Mouse (Mus musculus) myocyte (in vitro differentiated cells): Measurements from ENCODE around the gene Ncoa1. TPM values are rescaled to one million over a fixed set of nuclear protein-coding genes. Genes with fewer than 3 reads are reported as not detected.

Experiments used
- H3K27me3 ChIP-seq: one replicate; pipeline ENCODE4 v1.6.1; 2011; ENCODE audit not compliant: control insufficient read depth, insufficient read depth, insufficient read length
- H3K36me3 ChIP-seq: one replicate; pipeline ENCODE4 v1.6.1; 2011; ENCODE audit not compliant: control insufficient read depth, insufficient read depth
- H3K4me2 ChIP-seq: one replicate; pipeline ENCODE4 v1.6.1; 2011; ENCODE audit warnings: low read depth, control low read depth
- H3K4me3 ChIP-seq: one replicate; pipeline ENCODE4 v1.5.1; 2011; ENCODE audit warnings: mild to moderate bottlenecking, control low read depth, moderate library complexity
- H3K79me2 ChIP-seq: one replicate; pipeline ENCODE4 v1.6.1; 2011; ENCODE audit not compliant: control insufficient read depth, insufficient read depth
- H3ac ChIP-seq: one replicate; pipeline ENCODE4 v1.6.1; 2011; ENCODE audit not compliant: control insufficient read depth, insufficient read length
- CEBPB ChIP-seq: IDR thresholded peaks from 2 replicates; pipeline ENCODE4 v1.6.1; 2011; ENCODE audit warnings: mild to moderate bottlenecking, moderate library complexity; ENCODE audit not compliant: poor library complexity, insufficient read depth, severe bottlenecking
- E2F4 ChIP-seq: IDR thresholded peaks from one replicate; pipeline ENCODE4 v1.6.1; 2011; ENCODE audit warnings: mild to moderate bottlenecking, control low read depth, moderate library complexity; ENCODE audit not compliant: insufficient read depth
- MAX ChIP-seq: IDR thresholded peaks from one replicate; pipeline ENCODE4 v1.6.1; 2011; ENCODE audit warnings: low read depth, mild to moderate bottlenecking, control low read depth
- MYOD1 ChIP-seq, 3 experiments: IDR thresholded peaks; one replicate each; pipeline ENCODE4 v1.6.1; 2011; ENCODE audit warnings: control low read depth in 2 of 3, low read depth in 2 of 3, mild to moderate bottlenecking in 2 of 3, moderate library complexity in 1 of 3; ENCODE audit not compliant: insufficient read length in 2 of 3, control insufficient read depth in 1 of 3
- MYOG ChIP-seq, 3 experiments: IDR thresholded peaks; one replicate each; pipeline ENCODE4 v1.6.1; 2011; ENCODE audit warnings: control low read depth in 2 of 3, low read depth in 2 of 3, mild to moderate bottlenecking in 2 of 3; ENCODE audit not compliant: insufficient read length in 2 of 3, control insufficient read depth in 1 of 3, insufficient read depth in 1 of 3
- POLR2A ChIP-seq: IDR thresholded peaks from one replicate; pipeline ENCODE4 v1.6.1; 2011; ENCODE audit warnings: low read depth, mild to moderate bottlenecking, control low read depth, moderate library complexity; ENCODE audit not compliant: insufficient read length
- POLR2AphosphoS2 ChIP-seq: IDR thresholded peaks from one replicate; pipeline ENCODE4 v1.6.1; 2011; ENCODE audit warnings: low read depth, control low read depth; ENCODE audit not compliant: insufficient read length
- REST ChIP-seq: IDR thresholded peaks from one replicate; pipeline ENCODE4 v1.6.1; 2011; ENCODE audit warnings: mild to moderate bottlenecking, control low read depth, moderate library complexity; ENCODE audit not compliant: insufficient read depth, insufficient read length
- SRF ChIP-seq: IDR thresholded peaks from one replicate; pipeline ENCODE4 v1.6.1; 2011; ENCODE audit warnings: low read depth; ENCODE audit not compliant: control insufficient read depth, insufficient read length
- TCF12 ChIP-seq: IDR thresholded peaks from one replicate; pipeline ENCODE4 v1.6.1; 2011; ENCODE audit warnings: mild to moderate bottlenecking, control low read depth; ENCODE audit not compliant: poor library complexity, insufficient read depth, severe bottlenecking
- TCF3 ChIP-seq: IDR thresholded peaks from one replicate; pipeline ENCODE4 v1.6.1; 2011; ENCODE audit warnings: low read depth, control low read depth; ENCODE audit not compliant: insufficient read length
- USF1 ChIP-seq: IDR thresholded peaks from one replicate; pipeline ENCODE4 v1.6.1; 2011; ENCODE audit warnings: low read depth, mild to moderate bottlenecking, control low read depth, moderate library complexity
- polyA plus RNA-seq: library from polyadenylated mRNA; unstranded; fragments of >200 nt; fragmentation: generic; extraction: Trizol; gene quantifications from one replicate; pipeline ENCODE4 v1.2.1, GENCODE M21; 2012; ENCODE audit warnings: missing spikeins

The Ncoa1 gene
- polyA plus RNA-seq, 1 experiment = 7.1 TPM

GRCm38 (mm10) chr12:4237481-4237880 is 239.5 kb downstream of the Ncoa1 start:
- no peaks in the 10 kb centered on the region for H3K27me3 ChIP-seq
- no peaks in the 10 kb centered on the region for H3K36me3 ChIP-seq
- no peak overlapping the region for H3ac ChIP-seq
- H3K79me2 ChIP-seq = peaks cover 6% of the 10 kb centered on the region
- TF ChIP-seq USF1 (no peak), SRF (no peak), CEBPB (no peak), MYOD1 (IDR thresholded peaks at IDR 0.05; ENCODE audit: control insufficient read depth in 1 of 3, insufficient read length in 2 of 3, low read depth in 2 of 3) (no peak), TCF3 (no peak), TCF12 (no peak), POLR2A (no peak), POLR2AphosphoS2 (no peak), MYOG (IDR thresholded peaks at IDR 0.05; ENCODE audit: control insufficient read depth in 1 of 3, insufficient read depth in 1 of 3, insufficient read length in 2 of 3, low read depth in 2 of 3) (no peak), MAX (no peak), REST (no peak), E2F4 (no peak)
- no peak overlapping the region for H3K4me3 ChIP-seq
- no peak overlapping the region for H3K4me2 ChIP-seq

GRCm38 (mm10) chr12:4233572-4234508 is 243.1 kb downstream of the Ncoa1 start, which contains the start of the genes Ptrhd1 and Cenpo:
Gene Ptrhd1, plus strand, starts transcription at chr12:4234027.
Gene Cenpo, minus strand, starts transcription at chr12:4234294.
- peaks cover 14% of the 10 kb centered on the region for H3K36me3 ChIP-seq
- no peak for TF ChIP-seq TCF12
- peak; percentile 46 for TF ChIP-seq SRF
- TF ChIP-seq MYOD1 (IDR thresholded peaks at IDR 0.05; ENCODE audit: control insufficient read depth in 1 of 3, insufficient read length in 2 of 3, low read depth in 2 of 3) = peak in 1 of 3 experiments; percentile 1
- TF ChIP-seq MYOG (IDR thresholded peaks at IDR 0.05; ENCODE audit: control insufficient read depth in 1 of 3, insufficient read depth in 1 of 3, insufficient read length in 2 of 3, low read depth in 2 of 3) = no peak
- TF ChIP-seq POLR2A = peak; percentile 76
- TF ChIP-seq USF1 = peak; percentile 13
- TF ChIP-seq MAX = peak; percentile 17
- TF ChIP-seq POLR2AphosphoS2 = peak; percentile 83
- peak; percentile 97 for TF ChIP-seq E2F4
- H3K79me2 ChIP-seq = peaks cover 8% of the 10 kb centered on the region
- H3K4me2 ChIP-seq = peak within 1 kb of the TSS; percentile 89
- H3ac ChIP-seq = peak within 1 kb of the TSS; percentile 78
- peak within 1 kb of the TSS; percentile 62 for H3K4me3 ChIP-seq
- H3K27me3 ChIP-seq = no peaks in the 10 kb centered on the region

GRCm38 (mm10) chr12:4232777-4233176 is 244.2 kb downstream of the Ncoa1 start:
- TF ChIP-seq E2F4 (no peak), POLR2AphosphoS2 (no peak), MAX (no peak), SRF (no peak), TCF12 (no peak), REST (no peak), POLR2A (no peak), MYOD1 (IDR thresholded peaks at IDR 0.05; ENCODE audit: control insufficient read depth in 1 of 3, insufficient read length in 2 of 3, low read depth in 2 of 3) (no peak), CEBPB (no peak), MYOG (IDR thresholded peaks at IDR 0.05; ENCODE audit: control insufficient read depth in 1 of 3, insufficient read depth in 1 of 3, insufficient read length in 2 of 3, low read depth in 2 of 3) (no peak), USF1 (no peak), TCF3 (no peak)
- no peaks in the 10 kb centered on the region for H3K27me3 ChIP-seq
- peak overlapping the region; percentile 62 for H3K4me3 ChIP-seq
- H3ac ChIP-seq = no peak overlapping the region
- H3K4me2 ChIP-seq = peak overlapping the region; percentile 89
- peaks cover 8% of the 10 kb centered on the region for H3K79me2 ChIP-seq
- peaks cover 14% of the 10 kb centered on the region for H3K36me3 ChIP-seq

GRCm38 (mm10) chr12:4230156-4230555 is 246.8 kb downstream of the Ncoa1 start:
- Histone ChIP-seq H3K79me2 (peaks cover 8% of the 10 kb centered on the region), H3K4me3 (no peak overlapping the region), H3K36me3 (peaks cover 20% of the 10 kb centered on the region), H3ac (no peak overlapping the region), H3K4me2 (no peak overlapping the region), H3K27me3 (no peaks in the 10 kb centered on the region)
- TF ChIP-seq TCF12 (no peak), POLR2A (no peak), TCF3 (no peak), POLR2AphosphoS2 (no peak), E2F4 (no peak), CEBPB (no peak), REST (no peak), SRF (no peak)

GRCm38 (mm10) chr12:4212908-4213307 is 264.1 kb downstream of the Ncoa1 start:
- no peak for TF ChIP-seq MYOD1 (IDR thresholded peaks at IDR 0.05; ENCODE audit: control insufficient read depth in 1 of 3, insufficient read length in 2 of 3, low read depth in 2 of 3)
- H3K4me2 ChIP-seq = no peak overlapping the region
- no peak overlapping the region for H3ac ChIP-seq

More at GRCm38 (mm10) chr12:4212908-4213307, 264.1 kb downstream of the Ncoa1 start:
- no peaks in the 10 kb centered on the region for H3K79me2 ChIP-seq
- no peak overlapping the region for H3K4me3 ChIP-seq
- H3K36me3 ChIP-seq = peaks cover 7% of the 10 kb centered on the region
- no peaks in the 10 kb centered on the region for H3K27me3 ChIP-seq
